Mouse (Mus musculus) layer of hippocampus, postnatal 14 days (tissue): ENCODE measurements around the gene Arrdc2. TPM values are rescaled to one million over a fixed set of nuclear protein-coding genes. Genes with fewer than 3 reads are reported as not detected.

ENCODE experiments used
- DNase-seq, 2 experiments: peaks; one replicate each; pipeline ENCODE4 v3.0.0; 2021 to 2022; ENCODE audit warnings: low spot score in 2 of 2, mixed read lengths in 1 of 2
- microRNA-seq, 2 experiments: library from miRNA; unstranded; fragments of <30 nt; microRNA quantifications; one replicate each; pipeline ENCODE4 v1.2.0; 2021
- total RNA-seq, 2 experiments: library from RNA; stranded (reverse); gene quantifications; 2 replicates each; pipeline ENCODE4 v1.2.3; 2021

Gene Arrdc2
- total RNA-seq, 2 experiments from 2014 or later: 23.3 to 24.5 TPM

- DNase-seq: no peak
Measured at GRCm38 (mm10) chr8:70791294-70791701, 48.2 kb downstream of the Arrdc2 start.

DNA sequence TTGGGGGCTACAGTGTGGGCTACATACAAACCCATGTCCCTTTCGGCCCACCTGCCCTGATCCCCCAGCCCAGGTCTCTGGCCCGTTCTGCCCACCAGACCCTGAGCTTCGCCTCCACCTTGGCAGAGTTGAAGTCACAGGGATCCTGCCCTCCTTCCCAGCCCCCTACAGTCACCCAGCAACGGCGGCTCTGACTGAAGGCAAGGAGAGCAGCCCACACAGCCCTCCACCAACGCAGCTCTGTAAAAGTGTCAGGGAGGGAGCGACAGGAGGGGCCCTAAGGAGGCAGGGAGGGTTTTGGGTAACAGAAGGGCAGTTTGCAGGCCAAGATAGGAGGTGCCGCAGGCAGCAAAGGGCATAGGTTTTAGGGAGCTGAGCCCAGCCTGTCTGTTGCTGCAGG, 48.7 kb downstream of the Arrdc2 start:
- no peak for DNase-seq

GRCm38 (mm10) chr8:70789046-70789445, 50.5 kb downstream of the Arrdc2 start:
- no peak for DNase-seq

DNA sequence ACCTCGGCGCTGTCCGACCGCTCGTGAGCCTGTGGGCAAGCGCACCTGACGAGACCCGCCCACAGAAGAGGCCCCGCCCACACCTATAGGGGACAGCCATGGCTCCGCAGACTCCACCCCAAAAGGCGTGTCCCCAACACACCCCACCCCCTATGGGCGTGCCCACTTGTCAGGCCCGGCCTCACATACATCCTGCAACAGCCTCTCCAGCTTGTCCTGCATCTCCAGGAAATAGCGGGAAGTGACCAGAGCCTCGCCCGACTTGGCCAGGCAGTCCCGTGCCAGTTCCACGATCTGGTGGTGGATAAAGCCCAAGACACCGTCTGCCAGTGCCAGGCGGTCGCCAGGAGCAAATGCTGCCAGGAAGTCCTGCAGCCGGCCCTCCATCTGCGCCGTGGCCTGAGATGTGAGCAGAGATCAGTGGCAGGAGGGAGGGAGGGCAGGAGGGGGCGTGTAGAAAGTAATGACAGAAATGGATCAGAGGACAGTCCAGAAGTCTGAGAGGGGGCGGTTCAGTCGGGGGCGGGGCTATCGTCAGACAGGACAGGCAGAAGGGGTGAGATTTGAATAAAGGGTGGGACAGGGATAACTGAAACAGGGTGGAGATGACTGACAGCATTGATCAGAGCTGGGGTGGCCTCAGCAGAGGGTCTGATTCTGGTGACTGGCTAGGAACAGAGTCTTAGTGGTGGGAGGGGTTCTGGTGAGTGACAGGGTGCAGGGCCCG, 51.4 kb downstream of the Arrdc2 start:
- no peak for DNase-seq

- no peak for DNase-seq
Measured at GRCm38 (mm10) chr8:70787051-70787445, 52.5 kb downstream of the Arrdc2 start.

DNA sequence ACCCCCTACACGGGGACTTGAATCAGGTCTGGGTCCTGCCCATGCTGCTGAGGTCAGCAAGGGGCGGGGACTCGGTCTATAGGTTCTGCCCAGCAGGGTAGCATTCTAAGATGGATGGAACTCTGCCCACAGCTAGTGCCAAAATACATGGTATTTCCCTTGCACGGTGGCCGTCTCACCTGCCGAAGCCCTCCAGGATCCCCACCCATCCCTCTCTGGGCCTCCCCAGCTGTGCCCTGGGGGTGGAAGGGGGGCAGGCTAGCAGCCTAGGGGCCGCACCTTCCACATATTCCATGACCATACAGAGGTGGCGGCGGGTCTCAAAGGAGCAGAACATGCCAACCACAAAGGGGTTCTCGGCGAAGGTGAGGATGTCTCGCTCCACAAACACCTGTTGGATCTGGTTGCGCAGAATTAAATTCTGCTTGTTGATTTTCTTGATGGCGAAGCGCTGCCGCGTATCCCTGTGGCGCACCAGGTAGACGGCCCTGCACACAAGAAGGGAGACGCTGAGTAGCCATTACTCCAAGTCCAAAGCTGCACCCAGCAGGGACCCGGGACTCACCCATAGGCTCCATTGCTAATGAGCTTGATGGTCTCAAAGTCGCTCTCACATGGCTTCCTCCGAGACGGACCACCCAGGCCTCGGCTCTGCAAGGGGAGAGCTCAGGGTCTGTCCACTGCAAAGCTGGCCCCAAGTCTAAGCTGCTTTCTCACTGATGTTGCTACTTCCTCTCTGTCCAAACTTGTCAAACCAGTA, 53.0 kb downstream of the Arrdc2 start:
- DNase-seq: no peak

Small RNAs within 50 kb of the gene (microRNA-seq; reads per million reads assigned to microRNA genes)
- gene Mir7240: 25.2 to 34.8 reads per million in 2 experiments

Other genes starting within 250 kb of the Arrdc2 start
- gene Isyna1, start 245.3 kb downstream of the Arrdc2 start, total RNA-seq: 10 to 100 TPM; 38.8 to 46.1 TPM
- gene Ssbp4, start 230.8 kb downstream of the Arrdc2 start, total RNA-seq: 100 to 1,000 TPM; 253 to 259 TPM
- 1 to 10 TPM; 1.1 to 1.4 TPM for gene Lrrc25, start 223.6 kb downstream of the Arrdc2 start, total RNA-seq
- not detected for gene Gdf15, start 207.3 kb downstream of the Arrdc2 start, total RNA-seq
- 10 to 100 TPM; 25.9 to 30.8 TPM for gene Pgpep1, start 179.3 kb downstream of the Arrdc2 start, total RNA-seq
- gene Lsm4, start 166.5 kb downstream of the Arrdc2 start, total RNA-seq: 10 to 100 TPM; 67.8 to 71.7 TPM
- 100 to 1,000 TPM; 163 to 179 TPM for gene Jund, start 140.8 kb downstream of the Arrdc2 start, total RNA-seq
- gene Iqcn, start 136.3 kb downstream of the Arrdc2 start, total RNA-seq: under 1 TPM in 1 of 2 experiments, not detected in 1; 0.14 TPM
- not detected for gene Gm3336, start 121.2 kb downstream of the Arrdc2 start, total RNA-seq
- under 1 TPM; 0.81 to 0.91 TPM for gene Pde4c, start 116.0 kb downstream of the Arrdc2 start, total RNA-seq
- gene Rab3a, start 85.0 kb downstream of the Arrdc2 start, total RNA-seq: 100 to 1,000 TPM; 793 to 809 TPM
- gene Mpv17l2, start 78.8 kb downstream of the Arrdc2 start, total RNA-seq: 10 to 100 TPM; 47.6 to 52.2 TPM
- gene Pik3r2, start 63.0 kb downstream of the Arrdc2 start, total RNA-seq: 100 to 1,000 TPM; 164 to 178 TPM
- gene Mast3, start 34.7 kb downstream of the Arrdc2 start, total RNA-seq: 100 to 1,000 TPM; 295 to 297 TPM
- gene Il12rb1, start 31.3 kb downstream of the Arrdc2 start, total RNA-seq: 1 to 10 TPM; 1.5 TPM
- gene Kcnn1, start 23.5 kb upstream of the Arrdc2 start, total RNA-seq: 10 to 100 TPM; 22.0 to 22.8 TPM
- gene Ccdc124, start 34.2 kb upstream of the Arrdc2 start, total RNA-seq: 10 to 100 TPM; 84.5 to 92.7 TPM
- gene Slc5a5, start 53.0 kb upstream of the Arrdc2 start, total RNA-seq: 1 to 10 TPM; 7.3 to 8.3 TPM
- 100 to 1,000 TPM; 673 to 736 TPM for gene Rpl18a, start 57.7 kb upstream of the Arrdc2 start, total RNA-seq
- 10 to 100 TPM; 73.2 to 77.0 TPM for gene Map1s, start 66.2 kb upstream of the Arrdc2 start, total RNA-seq